Mouse (Mus musculus): ENCODE results near the gene Vmn1r120. TPM values are rescaled to one million over a fixed set of nuclear protein-coding genes. Genes with fewer than 3 reads are reported as not detected.
"Not testable (repeated sequence)": the region's sequence is repeated elsewhere in the genome, so short reads cannot be mapped to it uniquely, and the experiment has no call there.

The Vmn1r120 gene
- not detected for total RNA-seq (2021)
- long read RNA-seq, experiment 1 = 0 reads
- long read RNA-seq, experiment 2 = 0 reads

DNA sequence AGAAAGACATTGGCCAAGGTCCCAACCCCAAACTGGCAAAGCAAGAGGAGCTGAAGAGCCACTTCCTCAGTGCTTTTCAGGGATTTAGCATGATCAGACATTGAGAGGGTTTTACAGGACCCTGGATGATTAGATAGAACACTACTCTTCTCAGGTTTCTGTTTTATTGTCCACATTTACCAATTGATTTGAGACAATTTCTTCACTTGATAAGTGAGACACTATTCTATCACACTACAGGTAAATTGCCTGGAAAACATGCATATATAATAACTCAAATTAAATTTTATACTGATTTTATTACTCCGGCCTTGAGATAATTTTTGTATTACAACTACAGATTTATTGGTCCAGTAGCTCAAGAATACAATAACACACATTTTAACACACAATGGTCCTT lies at the start of gene Vmn1r120:
Gene Vmn1r120 (minus strand): TSS at position 101 of the 400 bp plus-strand sequence.
- not testable (repeated sequence) for DNase-seq (ENCODE audit: low spot score in 2 of 2)

DNA sequence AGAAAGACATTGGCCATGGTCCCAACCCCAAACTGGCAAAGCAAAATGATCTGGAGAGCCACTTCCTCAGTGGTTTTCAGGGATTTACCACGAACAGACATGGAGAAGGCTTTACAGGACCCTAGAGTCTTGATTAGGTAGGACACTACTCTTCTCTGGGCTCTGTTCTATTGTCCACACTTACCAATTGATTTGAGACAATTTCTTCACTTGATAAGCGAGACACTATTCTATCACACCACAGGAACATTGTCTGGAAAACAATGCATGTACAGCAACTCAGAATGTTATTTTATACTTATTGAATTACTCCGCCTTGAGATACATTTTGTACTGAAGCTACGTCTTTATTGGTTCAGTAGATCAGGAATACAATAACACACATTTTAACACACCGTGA lies 44.8 kb upstream of the Vmn1r120 start, which contains the start of gene Vmn1r121:
Gene Vmn1r121 (minus strand): TSS at position 101 of the 400 bp plus-strand sequence.
- DNase-seq (ENCODE audit: low spot score in 2 of 2) = not testable (repeated sequence)

DNA sequence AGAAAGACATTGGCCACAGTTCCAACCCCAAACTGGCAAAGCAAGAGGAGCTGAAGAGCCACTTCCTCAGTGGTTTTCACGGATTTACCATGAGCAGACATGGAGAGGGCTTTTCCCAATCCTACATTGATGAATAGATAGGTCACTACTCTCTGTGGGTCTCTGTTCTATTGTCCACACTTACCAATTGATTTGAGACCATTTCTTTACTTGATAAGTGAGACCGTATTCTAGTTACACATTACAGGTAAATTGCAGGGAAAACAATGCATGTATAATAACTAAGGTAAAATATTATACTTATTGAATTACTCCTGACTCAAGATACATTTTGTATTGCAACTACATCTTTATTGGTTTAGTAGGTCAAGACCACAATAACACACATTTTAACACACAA lies 41.2 kb downstream of the Vmn1r120 start, which contains the start of gene Vmn1r119:
Gene Vmn1r119 (minus strand): TSS at position 101 of the 400 bp plus-strand sequence.
- DNase-seq (ENCODE audit: low spot score in 2 of 2) = not testable (repeated sequence)

Other genes starting within 250 kb of the Vmn1r120 start
- gene Vmn1r114, start 241.6 kb downstream of the Vmn1r120 start, total RNA-seq (2021) = not detected
- gene Vmn1r115, start 208.8 kb downstream of the Vmn1r120 start, total RNA-seq (2021) = not detected
- not detected for gene Vmn1r116, start 181.5 kb downstream of the Vmn1r120 start, total RNA-seq (2021)
- gene Vmn1r117, start 169.7 kb downstream of the Vmn1r120 start, total RNA-seq (2021) = not detected
- gene Vmn1r118, start 141.4 kb downstream of the Vmn1r120 start, total RNA-seq (2021) = not detected
- not detected for gene Vmn1r119, start 41.3 kb downstream of the Vmn1r120 start, total RNA-seq (2021)
- not detected for gene Vmn1r121, start 44.7 kb upstream of the Vmn1r120 start, total RNA-seq (2021)
- gene Vmn1r122, start 80.3 kb upstream of the Vmn1r120 start, total RNA-seq (2021) = not detected
- not detected for gene Vmn1r123, start 108.4 kb upstream of the Vmn1r120 start, total RNA-seq (2021)
- not detected for gene Gm5157, start 136.6 kb upstream of the Vmn1r120 start, total RNA-seq (2021)
- gene Vmn1r124, start 206.8 kb upstream of the Vmn1r120 start, total RNA-seq (2021) = not detected
- gene Vmn1r125, start 218.4 kb upstream of the Vmn1r120 start, total RNA-seq (2021) = not detected
- not detected for gene Vmn1r126, start 247.7 kb upstream of the Vmn1r120 start, total RNA-seq (2021)

Data from left cerebral cortex, adult 18-20 months (tissue).